Mouse (Mus musculus) urinary bladder, adult 18-20 months (tissue): ENCODE results near the gene Zscan12.
A peak's percentile ranks its signal among the peaks of the same experiment; 100 is the strongest.

Experiments
- DNase-seq, 2 experiments: peaks; one replicate each; pipeline ENCODE4 v3.0.0; 2022; ENCODE audit warnings: low spot score in 2 of 2, mixed read lengths in 2 of 2

The Zscan12 gene

DNA sequence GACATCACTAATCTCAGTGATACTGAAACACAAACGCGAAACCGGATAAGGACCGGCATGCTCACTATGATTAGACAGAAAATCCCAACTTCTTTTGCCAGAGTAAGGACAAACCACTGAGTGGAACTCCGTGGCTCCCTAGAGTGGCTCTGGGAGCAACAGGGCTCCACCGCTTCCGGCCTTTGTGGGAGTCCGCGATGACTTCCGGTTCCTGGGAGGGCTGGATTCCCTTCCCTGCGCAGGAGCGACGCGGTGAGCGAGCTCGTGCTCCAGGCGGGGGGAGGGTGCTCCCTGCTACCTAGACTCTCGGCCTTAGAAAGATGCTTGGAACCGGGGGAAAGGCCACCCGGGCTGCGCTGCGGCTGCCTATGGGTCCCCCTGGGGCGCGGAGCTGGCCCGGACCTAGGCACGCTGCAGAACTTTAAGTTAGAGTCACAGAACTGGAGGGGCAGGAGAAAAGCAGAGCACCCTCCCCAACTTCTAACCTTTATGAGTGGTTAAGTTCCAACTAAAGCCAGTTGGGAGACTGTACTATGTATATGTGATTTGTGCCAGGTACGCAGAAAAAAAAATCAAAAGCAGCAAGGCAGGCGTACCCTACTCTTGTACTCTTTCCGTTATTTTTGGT is at the start of gene Zscan12:
TSS of gene Zscan12 (plus strand) at position 200 of the 628 bp plus-strand sequence.
- peak; percentile 76 to 89 for DNase-seq

DNA sequence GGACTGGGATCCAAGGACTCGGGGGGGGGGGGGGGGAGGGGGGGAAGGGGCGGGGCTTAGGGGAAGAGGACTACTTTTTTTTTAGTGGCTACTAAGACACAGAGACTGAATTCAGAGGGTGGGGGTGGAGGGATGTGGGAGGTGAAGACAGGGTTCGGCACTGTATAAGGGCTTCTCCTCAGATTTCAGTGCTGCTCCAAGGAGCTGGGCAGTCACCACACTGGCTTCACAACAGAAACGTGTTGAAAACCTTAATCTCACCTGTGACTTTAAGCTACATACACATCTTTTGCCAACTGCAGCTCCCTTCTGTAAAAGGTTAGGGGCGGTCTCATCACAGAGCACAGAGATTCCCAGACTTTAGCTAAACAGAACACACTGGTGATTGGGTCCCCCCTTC is 49.8 kb upstream of the Zscan12 start:
- no peak for DNase-seq

DNA sequence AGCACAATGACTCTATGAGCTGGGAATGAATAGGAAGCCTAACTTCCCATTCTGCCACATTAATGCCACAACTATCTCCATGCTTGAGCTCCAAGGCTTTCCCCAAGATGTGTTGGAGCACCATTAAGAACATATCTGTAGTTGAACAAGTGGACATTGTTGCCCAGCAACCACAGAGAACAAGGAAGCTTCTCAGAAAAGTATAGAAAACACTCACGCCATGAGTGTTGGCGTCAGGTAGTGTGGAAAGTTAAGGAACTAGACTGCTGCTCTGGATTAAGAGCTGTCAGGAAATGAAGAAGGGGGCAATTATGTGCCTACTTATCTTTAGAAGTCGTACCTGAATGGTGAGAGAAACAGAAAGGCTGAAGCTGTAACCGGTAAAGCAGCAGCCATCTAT is 48.7 kb upstream of the Zscan12 start:
- DNase-seq = no peak

DNA sequence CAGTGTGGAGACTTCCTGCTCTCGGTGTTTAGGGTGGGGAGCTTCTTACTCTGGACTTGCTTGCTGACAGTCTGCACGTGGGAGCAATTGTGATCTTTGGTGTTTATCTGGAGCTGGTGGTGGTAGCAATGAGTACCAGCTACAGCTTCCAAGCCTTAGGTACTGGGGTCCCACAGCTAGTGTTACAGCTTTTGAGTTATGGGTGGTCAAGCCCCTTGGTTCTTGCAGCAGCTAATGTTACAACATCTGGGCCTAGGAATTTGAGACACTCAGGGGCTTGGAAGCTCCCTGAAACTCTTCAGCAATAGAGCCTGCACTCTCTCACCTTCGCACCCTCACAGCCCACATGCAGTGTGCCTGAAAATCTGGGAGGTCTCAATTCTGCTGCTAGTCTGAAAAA is 42.4 kb upstream of the Zscan12 start:
- DNase-seq = no peak

DNA sequence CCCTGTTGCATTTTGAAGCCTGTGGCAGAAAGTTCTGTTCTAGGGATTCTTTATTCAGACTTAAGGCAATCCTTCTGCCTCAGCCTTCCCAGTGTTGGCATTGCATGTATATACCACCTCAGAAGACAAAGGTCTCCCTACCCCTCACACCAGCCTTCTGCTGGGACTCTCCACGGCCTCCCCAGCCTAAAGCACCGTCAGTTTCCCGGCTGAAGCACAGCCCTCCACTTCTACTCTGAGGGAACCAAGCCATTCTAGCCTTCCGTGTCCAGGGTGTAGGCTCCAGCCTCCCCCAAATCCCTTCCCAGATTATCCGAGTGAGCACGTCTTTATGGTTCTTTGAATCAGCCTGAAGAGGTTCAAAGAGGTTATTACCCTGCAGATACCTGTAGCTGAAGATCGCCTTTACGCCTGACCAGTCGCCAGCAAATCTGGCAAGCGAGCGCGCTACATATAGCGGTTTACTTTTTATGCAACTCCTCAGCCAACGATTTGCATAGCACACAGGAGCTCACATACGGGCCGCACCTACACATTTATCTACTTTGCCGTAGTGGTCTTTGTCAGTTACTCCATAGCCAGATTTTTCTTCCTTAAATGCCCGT is 40.6 kb upstream of the Zscan12 start:
- DNase-seq = no peak

DNA sequence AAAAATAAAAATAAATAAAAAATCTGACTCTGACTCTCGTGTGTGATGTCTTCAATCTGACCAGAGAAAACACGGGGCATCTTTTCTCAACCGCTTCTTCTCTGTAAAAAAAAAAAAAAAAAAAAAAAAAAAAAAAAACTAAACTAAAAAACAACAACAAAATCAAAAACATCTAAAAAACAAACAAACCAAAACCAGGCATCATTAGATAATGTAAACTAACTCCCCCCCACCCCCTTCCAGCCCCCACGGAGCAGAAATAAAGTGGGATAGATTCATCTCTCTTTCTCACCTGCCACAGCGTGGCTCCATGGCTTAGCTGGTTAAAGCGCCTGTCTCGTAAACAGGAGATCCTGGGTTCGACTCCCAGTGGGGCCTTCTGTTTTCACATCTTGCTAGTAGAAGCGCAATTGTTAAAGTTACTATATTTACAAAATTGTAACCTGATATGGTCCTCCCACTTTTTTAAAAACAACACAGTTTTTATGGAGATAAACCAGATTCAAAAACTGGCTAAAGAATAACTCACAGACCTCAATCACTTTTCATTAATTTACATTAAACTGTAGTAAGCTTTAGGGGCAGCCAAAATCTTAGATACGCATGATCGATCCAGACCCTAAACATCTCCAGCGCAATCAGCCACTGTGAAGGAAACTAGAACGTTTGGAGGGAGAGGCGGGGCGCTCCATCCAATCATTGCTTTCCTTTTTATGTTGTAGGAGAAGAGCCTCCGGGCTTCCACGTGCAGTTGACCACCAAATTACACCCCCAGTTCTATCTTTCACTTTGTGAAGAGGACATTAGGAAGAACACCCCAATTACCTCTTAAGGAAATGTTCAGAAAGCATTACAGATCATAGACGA is 39.9 kb upstream of the Zscan12 start:
- no peak for DNase-seq

DNA sequence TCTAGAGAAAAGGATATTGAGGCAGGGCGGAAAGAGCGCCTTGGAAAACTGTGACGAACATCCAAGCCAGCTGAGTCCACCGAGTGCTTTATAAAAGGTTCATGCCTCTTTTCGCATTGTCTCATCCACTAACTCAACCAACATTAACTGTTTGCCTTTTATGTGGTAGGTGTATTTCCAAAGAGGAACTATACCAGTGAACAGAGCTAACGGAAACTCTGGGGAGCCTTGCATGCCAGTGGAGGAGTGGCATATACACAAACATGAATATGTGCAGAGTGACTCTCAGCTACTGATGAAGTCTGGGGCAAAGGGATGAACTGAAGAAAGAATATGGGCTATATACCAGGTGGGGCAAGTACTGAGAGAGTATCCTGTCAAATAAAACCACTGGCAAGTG is 39.2 kb upstream of the Zscan12 start:
- DNase-seq = no peak

DNA sequence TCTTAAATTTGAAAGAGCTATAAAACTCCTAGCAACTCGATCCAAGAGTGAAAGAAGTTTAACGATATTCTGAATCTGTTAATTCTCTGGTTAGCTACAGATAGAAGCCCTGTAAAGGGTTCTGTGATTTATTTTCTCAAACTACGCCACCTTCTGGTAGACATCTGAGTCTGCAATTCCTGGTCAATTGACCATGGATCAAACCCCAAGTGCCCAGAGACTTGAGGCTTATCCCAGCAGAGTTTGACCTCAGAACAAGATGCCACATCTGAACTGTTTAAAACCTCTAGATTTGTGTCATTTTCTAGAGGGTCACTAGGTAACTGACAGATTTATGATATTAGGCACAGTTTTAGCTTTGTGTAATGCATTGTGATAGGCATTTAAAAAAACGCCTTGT is 36.4 kb upstream of the Zscan12 start:
- DNase-seq = no peak

DNA sequence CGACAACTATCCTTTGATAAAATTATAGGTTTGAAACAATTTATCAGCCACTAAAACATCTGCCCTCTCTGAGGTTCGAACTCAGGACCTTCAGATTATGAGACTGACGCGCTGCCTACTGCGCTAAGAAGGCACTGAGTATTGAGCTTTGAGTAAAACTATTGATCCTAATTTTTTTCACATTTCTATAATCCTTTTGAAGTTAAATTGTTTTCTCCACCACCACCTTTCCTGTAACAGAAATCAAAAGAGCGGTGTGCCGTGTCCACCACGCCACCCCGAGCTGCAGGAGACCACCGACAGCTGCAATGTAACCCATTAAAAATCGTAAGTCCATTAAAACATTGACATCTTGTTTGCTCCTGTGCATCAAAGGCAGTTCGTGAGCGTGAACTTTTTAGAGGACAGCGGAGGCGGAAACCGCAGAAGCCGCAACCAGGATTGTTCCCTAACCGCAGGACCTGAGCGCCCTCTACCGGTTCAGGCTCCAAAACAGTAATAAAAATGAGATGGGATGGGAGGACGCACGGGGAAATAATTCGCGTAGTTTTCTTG is 35.9 kb upstream of the Zscan12 start:
- peak; percentile 55 to 71 for DNase-seq

DNA sequence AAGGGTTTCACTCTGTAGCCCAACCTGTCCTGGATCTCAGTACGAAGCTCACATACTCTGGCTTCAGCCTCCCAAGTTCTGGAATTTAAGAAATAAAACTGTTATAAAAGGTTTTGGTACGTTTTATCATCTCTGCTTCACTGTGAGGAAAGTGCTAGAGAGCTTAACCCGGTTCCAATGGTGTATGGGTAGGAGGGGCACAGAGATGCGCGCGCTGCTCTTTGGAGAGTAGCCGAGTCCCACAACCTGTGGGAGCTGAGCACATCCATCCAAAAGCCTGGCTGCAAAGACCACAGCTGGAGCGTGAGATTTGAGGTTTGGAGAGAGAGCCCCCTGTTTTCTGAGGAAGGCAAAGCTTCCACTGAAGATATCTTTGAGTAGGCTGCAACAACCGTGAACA is 35.2 kb upstream of the Zscan12 start:
- DNase-seq = no peak

DNA sequence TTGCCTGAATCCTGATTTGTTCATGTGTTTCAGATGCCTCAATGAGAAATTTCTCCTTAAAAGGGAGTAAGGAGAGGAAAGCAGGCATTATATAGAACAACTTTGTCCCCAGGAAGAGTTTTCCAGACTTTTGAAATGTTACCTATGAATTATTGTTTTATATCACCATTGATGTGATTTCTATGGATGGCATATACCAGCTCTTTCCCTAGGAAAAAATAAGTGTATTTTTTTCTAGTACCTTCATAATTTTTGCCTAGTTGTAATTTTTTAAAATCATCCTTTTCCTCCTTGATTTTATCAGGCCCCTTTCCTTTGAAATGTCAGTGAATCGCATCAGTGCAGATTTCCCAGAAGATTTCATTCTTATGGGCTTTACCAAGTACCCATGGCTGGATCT is 16.0 kb upstream of the Zscan12 start, which contains the start of gene Olfr1367:
TSS of gene Olfr1367 (plus strand) at position 301 of the 400 bp plus-strand sequence.
- DNase-seq = no peak

DNA sequence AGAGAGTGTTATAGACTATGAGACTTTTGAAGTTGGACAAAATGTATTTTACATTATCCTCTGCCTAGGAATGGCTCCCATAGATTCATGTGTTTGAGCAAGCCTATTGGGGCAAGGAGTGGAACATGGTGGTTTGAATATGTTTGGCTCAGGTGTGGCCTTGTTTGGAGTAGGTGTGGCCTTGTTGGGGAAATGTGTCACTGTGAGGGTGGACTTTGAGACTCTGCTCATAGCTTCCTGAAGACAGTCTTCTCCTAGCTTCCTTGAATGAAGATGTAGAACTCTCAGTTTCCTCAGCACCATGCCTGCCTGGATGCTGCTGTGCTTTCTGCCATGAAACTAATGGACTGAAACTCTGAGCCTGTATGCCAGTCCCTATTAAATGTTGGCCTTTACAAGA is 12.0 kb upstream of the Zscan12 start:
- no peak for DNase-seq

DNA sequence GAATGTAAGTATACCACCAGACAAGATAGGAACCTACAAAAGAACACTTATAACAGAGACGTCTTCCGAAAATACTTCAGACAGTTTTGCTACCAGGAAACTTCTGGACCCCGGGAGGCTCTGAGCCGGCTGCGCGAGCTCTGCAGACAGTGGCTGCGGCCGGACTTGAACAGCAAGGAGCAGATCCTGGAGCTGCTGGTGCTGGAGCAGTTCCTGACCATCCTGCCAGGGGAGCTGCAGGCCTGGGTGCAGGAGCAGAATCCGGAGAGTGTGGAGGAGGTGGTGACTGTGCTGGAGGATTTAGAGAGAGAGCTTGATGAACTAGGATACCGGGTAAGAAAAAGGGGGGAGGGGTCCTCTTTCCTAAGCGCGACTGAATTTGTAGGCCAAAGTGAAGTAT is 1.1 kb downstream of the Zscan12 start:
- no peak for DNase-seq

DNA sequence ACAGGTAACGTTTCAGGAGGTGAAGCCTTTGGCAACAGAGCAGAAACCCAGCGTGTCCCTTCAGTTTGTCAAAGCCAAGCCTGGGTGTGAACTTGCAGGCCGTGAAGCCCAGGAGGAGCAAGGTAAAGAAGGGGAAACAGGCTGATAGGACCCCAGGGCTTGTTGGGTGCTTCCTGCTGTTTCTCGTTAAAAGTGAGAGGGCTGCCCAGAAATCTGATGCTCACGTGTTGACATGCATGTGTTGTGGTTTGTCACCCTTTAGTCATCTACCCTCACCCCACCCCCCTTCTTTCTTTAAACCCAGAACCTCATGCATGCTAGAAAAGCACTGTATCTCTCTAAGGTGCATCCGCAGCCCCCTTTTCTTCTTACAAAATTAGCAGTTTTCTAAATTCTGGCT is 4.0 kb downstream of the Zscan12 start:
- DNase-seq = no peak

DNA sequence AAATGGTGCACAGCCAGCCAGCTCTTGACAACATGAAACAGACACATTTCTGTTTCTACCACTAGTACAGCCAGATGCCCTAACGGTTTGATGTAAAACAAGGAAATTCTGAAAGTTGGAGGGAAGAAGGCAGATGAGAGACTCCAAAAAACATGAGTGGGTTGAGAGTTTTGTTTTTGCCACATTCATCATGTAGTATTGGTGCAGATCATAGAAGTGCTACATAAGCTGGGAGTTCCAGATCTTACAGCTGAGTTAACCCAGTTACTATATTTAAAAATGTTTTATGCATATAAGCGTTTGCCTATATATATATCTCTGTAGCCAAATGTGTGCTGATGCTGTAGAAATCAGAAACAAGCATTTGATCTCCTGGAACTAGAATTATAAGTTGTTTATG is 10.1 kb downstream of the Zscan12 start:
- DNase-seq = no peak

DNA sequence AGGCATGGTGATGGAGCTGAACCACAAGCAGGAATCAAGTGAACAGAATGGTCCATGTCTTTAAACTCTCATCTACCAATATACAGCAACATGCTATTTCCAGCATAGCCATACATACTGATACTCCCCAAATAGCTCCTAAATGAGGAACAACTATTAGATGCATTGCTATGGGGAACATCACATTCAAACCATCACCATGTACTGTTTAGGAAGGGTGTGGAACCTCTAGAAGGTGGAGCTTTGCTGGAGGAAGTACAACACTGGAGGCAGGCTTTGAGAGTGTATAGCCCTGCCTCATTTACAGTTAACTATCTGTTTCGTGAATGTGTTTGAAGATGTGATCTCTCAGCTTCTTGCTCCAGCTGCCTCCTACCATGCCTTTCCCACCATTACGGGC is 15.2 kb downstream of the Zscan12 start:
- no peak for DNase-seq

DNA sequence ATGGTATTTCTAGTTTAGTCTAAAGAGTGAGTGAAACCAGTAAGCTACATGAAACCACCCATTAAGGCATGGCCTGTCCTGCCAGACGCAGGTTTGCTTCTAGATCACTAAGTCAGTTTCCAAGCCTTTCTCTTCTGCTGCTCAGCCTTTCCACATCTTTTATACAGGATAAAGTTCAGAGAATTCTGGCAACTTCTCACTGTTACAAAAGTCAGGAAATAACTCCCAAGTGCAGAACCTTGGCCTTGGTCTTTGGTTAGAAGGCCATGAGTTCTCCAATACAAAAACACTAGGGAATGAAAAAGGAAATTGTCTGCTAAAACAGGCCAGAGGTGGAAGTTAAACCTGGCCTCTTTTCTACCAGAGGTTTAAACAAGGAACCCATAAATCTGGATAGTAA is 32.6 kb downstream of the Zscan12 start:
- no peak for DNase-seq

DNA sequence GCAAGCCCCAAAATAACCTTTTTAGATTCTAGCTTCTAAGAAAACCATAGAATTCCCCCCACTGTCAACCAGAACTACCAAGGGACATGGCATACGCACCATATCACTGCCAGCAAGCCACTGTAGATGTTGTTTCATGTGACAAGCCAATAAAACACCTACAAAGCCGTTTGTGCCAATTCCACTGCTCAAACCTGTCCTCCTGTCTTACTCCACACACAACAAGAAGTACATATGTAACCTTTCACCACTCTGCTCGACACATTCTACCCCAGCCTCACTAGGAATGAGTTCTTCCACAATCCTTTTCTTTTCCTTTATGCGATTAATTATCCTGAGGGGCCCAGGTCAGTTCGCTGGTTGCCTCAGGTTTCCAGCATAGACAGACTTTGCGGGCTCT is 33.0 kb downstream of the Zscan12 start:
- DNase-seq = no peak

DNA sequence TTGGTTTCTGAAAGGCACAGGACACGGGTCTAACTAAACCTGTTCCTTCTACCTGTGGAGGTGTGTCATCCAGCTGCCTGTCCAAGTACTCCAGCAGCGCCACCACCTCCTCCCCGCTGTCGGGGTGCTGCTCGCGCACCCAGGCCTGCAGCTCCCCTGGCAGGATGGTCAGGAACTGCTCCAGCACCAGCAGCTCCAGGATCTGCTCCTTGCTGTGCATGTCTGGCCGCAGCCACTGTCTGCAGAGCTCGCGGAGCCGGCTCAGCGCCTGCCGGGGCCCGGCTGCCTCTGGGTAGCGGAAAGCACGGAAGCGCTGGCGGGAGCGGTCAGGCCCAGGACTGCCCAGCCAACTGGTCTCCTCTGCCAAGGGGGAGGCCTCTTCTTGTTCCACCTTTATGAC is 33.4 kb downstream of the Zscan12 start:
- DNase-seq = peak in 1 of 2 experiments; percentile 25

DNA sequence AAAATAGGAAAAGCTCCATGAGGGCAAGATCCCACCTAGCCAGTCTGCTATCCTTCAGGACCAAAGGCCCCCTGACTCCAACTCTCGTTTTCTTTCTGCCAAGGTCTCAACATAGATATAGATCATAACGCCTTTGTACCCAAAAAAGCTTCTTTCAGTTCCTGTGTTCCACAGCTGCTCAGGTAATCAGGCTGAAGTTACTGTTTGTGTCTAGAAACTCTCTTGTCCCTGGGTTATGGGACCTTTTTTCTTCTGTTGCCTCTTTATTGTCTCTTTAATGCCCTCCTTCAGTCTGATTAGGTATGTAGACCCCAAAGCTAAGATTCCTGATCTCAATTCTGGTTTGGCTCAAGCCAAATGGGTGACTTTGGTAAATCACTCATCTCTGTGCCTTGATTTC is 34.9 kb downstream of the Zscan12 start:
- DNase-seq = no peak

DNA sequence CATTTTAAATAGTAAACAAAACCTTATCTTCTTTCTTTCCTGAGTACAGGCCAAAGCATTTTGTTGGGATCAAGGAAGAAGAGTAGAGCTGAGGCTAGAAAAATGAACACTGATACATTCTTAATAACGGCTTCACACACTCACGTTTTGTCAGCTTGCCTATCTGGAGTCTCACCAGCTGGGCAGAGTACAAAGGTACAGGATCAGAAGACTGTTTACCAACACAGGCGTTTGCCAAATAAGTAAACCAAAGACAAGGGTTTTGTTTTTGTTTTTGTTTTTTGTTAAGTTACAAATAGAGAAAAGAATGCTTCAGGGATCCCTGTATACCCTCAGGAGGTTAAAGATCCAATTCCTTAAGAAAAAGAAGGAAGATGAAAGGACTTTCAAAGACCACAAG is 38.5 kb downstream of the Zscan12 start:
- no peak for DNase-seq

DNA sequence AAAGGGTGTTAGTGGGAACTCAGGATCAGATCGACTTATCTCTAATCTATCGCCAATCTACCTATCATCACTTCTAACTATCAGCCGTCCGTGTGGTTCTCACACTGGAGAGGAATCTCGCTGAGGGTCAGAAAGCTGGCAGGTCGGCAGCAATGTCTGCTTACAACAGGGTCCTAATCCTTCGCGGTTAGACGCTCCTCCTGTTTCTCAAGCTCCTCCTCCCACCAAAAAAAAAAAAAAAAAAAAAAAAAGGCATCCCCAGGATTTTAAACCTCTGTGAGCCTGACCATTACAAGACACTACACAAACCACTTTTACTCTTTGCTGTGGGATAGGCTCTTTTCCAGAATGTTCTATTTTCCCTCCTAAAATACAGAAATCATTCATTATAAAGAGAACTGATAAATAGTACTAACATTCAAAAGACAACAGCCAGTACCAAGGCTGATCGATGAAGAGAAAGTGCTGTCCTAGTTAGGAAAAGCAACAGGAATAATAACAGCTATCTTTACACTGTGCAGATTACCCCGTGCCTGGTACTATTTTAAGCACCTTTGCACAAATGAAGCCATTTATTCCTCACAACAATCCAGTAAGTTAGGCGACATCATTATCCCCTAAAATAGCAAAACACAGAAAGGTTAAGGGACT is 39.1 kb downstream of the Zscan12 start:
- DNase-seq = no peak
